Mouse (Mus musculus): ENCODE measurements around the gene Usp2. TPM values are rescaled to one million over a fixed set of nuclear protein-coding genes. Genes with fewer than 3 reads are reported as not detected.

Usp2 gene
- total and polyA plus RNA-seq, 2 experiments from 2014 or later, result 14.2 to 19.6 TPM

DNA sequence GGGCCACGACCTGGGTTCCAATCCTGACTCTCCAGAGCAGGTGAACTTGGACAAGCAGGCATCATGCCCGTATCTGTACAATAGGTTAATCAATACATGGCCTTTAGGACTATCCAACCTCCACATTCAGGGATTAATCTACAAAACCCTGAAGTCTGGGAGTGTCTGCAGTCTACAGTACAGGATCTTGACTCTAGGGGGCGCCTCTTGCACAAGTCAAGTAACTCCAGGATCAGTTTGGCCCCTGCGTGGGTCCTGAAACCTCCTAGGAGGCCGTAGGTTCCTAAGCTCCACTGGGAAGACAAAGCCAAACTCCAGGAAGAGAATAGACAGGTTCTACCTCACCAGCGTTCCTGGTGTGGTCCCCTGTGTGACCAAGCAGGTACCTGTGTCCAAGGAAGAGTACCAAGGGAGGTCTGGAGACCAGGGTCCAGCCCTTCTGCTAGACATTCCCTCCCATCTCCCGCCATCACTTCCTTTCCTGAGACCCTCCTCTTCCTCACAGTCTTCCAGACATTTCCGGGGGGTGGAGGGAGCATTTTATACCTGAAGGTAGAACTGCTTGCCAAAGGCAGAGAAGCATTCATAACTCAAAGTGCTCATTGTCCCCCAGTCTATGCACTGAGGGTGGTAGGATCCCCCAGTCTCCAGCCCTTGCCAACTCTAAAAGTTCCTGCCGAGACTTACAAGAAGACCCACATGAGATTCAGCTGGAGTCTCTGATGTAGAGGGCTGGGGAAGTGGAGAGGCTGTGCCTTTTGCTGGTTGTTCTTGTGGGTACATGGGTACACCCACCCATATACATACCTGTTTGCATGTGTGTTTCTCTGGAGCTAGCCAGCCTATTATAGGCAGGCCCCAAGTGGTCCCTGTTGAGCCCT lies 7.8 kb downstream of the Usp2 start:
- H3K9ac ChIP-seq (replicated peaks; ENCODE audit: low read length), result no peak overlapping the region
- no peak overlapping the region for H3K4me3 ChIP-seq (ENCODE audit: low read length)
- DNase-seq (ENCODE audit: low spot score) (peak; percentile 34), ATAC-seq (no peak)
- WGBS, result 57% methylated on average over 9 of the region's 9 CpGs
- H3K27ac ChIP-seq, result no peak overlapping the region
- TF ChIP-seq CTCF (IDR thresholded peaks at IDR 0.05; ENCODE audit: low read depth), result peak; percentile 28
- no peak overlapping the region for H3K4me2 ChIP-seq (ENCODE audit: low read depth, low read length)
- H3K4me1 ChIP-seq (ENCODE audit: insufficient read depth, low read length), result no peaks in the 10 kb centered on the region; the same call in 1 of the 2 replicates
- H3K9me3 ChIP-seq (ENCODE audit: low read length), result no peaks in the 10 kb centered on the region
- no peaks in the 10 kb centered on the region for H3K36me3 ChIP-seq (ENCODE audit: insufficient read depth, low read length)
- H3K27me3 ChIP-seq (ENCODE audit: insufficient read depth, low read length), result no peaks in the 10 kb centered on the region

DNA sequence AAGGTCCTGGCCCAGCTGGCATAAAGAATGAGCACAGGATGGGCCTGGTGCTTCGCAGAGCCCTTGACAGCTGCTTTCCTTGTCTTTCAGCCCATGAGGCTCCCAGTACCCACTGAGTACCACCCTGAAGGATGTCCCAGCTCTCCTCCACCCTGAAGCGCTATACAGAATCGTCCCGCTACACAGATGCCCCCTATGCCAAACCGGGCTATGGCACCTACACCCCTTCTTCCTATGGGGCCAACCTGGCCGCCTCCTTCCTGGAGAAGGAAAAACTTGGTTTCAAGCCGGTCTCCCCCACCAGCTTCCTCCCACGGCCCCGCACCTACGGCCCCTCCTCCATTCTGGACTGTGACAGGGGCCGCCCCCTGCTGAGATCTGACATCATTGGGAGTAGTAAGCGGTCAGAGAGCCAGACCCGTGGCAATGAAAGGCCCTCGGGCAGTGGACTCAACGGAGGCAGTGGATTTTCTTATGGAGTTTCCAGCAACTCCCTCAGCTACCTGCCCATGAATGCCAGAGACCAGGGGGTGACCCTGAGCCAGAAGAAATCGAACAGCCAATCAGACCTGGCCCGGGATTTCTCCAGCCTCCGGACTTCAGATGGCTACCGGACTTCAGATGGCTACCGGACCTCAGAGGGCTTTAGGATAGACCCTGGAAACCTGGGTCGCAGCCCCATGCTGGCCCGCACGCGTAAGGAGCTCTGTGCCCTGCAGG lies 8.6 kb downstream of the Usp2 start:
- Histone ChIP-seq H3K4me1 (ENCODE audit: insufficient read depth, low read length) (no peaks in the 10 kb centered on the region; the same call in 1 of the 2 replicates), H3K27ac (no peak overlapping the region), H3K9me3 (ENCODE audit: low read length) (no peaks in the 10 kb centered on the region), H3K27me3 (ENCODE audit: insufficient read depth, low read length) (no peaks in the 10 kb centered on the region), H3K4me3 (ENCODE audit: low read length) (no peak overlapping the region), H3K4me2 (ENCODE audit: low read depth, low read length) (no peak overlapping the region), H3K36me3 (ENCODE audit: insufficient read depth, low read length) (no peaks in the 10 kb centered on the region), H3K9ac (replicated peaks; ENCODE audit: low read length) (no peak overlapping the region)
- DNase-seq (ENCODE audit: low spot score) (no peak), ATAC-seq (no peak)
- 71% methylated on average over 24 of the region's 24 CpGs for WGBS
- TF ChIP-seq CTCF (IDR thresholded peaks at IDR 0.05; ENCODE audit: low read depth), result no peak

DNA sequence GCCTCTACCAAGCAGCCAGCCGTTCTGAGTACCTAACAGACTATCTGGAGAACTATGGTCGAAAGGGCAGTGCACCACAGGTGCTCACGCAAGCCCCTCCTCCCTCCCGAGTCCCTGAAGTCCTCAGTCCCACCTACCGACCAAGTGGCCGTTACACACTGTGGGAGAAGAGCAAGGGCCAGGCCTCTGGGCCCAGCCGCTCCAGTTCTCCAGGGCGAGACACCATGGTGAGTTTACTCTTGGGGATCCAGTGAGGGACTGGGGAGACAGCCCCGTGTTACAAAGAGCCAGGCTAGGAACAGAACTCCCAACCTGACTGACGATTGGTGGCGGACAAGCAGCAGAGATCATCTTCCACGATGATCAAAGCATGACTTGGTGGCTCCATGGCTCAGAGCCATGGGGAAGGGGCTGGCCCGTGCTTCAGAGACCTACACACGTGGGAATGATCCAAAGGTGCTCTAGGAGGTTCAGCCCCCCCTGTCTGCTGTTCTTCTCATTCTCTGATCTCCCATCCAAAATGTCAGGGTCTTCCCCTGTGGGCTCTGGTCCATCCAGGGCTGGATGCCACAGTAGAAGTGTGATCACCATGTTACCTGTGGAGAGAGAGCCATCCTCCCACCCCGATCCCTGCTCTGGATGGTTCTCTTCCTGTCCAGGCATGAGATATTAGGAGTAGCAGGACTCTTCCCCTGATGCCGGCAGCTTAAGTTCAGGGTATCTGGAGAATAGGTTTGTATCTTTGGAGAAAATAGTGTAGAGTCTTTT lies 9.4 kb downstream of the Usp2 start:
- Histone ChIP-seq H3K9me3 (ENCODE audit: low read length) (no peaks in the 10 kb centered on the region), H3K27ac (no peak overlapping the region), H3K4me3 (ENCODE audit: low read length) (no peak overlapping the region), H3K36me3 (ENCODE audit: insufficient read depth, low read length) (no peaks in the 10 kb centered on the region), H3K4me1 (ENCODE audit: insufficient read depth, low read length) (no peaks in the 10 kb centered on the region; the same call in 1 of the 2 replicates), H3K27me3 (ENCODE audit: insufficient read depth, low read length) (no peaks in the 10 kb centered on the region), H3K9ac (replicated peaks; ENCODE audit: low read length) (no peak overlapping the region), H3K4me2 (ENCODE audit: low read depth, low read length) (no peak overlapping the region)
- DNase-seq (ENCODE audit: low spot score) (no peak), ATAC-seq (no peak)
- 66% methylated on average over 16 of the region's 16 CpGs for WGBS
- TF ChIP-seq CTCF (IDR thresholded peaks at IDR 0.05; ENCODE audit: low read depth), result no peak

DNA sequence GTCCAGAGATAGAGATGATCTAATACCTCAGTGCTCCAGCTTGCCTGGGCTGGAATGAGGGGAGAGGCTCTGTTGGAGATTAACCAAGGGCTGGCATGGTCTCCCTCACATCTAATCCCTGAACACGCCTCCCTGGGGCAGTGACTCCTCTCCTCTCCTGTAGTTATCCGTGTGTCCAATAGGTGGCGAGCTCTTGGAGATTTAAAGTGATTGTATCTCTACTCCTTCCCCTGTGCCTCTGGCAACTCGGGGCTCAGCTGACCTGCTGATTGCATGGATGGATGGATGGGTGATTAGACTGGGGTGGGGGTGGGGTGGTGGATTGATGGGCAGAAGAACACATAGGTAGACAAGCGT lies 9.9 kb downstream of the Usp2 start:
- peak; percentile 84 for DNase-seq (ENCODE audit: low spot score)
- no peak overlapping the region for H3K9ac ChIP-seq (replicated peaks; ENCODE audit: low read length)
- WGBS, result 14% methylated on average over 5 of the region's 5 CpGs
- no peaks in the 10 kb centered on the region for H3K9me3 ChIP-seq (ENCODE audit: low read length)
- peak; percentile 71 for TF ChIP-seq CTCF (IDR thresholded peaks at IDR 0.05; ENCODE audit: low read depth)
- H3K4me3 ChIP-seq (ENCODE audit: low read length), result no peak overlapping the region
- H3K27ac ChIP-seq, result no peak overlapping the region
- ATAC-seq, result no peak
- H3K4me2 ChIP-seq (ENCODE audit: low read depth, low read length), result 0 out of 2 replicates have a peak overlapping the region, but pooled peaks have one; percentile 21
- H3K27me3 ChIP-seq (ENCODE audit: insufficient read depth, low read length), result no peaks in the 10 kb centered on the region
- H3K36me3 ChIP-seq (ENCODE audit: insufficient read depth, low read length), result no peaks in the 10 kb centered on the region
- H3K4me1 ChIP-seq (ENCODE audit: insufficient read depth, low read length), result no peaks in the 10 kb centered on the region; the same call in 1 of the 2 replicates

DNA sequence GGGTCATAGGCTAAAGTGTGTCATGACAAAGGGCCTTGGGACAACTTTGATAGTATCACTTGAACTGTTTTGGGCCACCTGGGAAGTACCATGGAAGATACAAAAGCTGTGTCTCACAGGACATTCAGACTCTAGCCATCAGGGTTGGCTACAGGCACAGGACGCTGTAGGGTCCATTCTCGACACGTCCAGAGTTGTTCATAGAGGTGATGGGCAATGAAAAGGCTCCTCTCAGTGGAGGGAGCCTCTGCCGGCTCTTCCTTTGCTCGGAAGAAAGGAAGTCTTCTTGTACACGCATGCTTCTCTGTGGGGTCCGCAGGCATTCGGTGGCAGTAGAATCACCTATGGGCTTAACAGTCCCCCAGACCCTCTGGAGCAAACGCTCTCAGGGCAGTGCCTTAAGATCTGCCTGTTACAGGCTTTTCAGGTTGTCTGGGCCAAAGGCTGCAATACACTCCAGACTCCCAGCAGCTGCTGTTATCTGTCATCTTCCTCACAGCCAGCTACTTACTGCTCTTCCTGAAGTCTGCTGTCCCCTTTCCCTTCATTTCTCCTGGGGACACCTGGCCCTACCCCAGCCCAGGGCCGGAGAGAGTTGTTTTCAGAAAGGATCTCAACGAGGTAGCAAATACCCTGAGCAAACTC lies 10.6 kb downstream of the Usp2 start:
- WGBS, result 85% methylated on average over 11 of the region's 11 CpGs

More for the DNA sequence above, 10.6 kb downstream of the Usp2 start:
- Histone ChIP-seq H3K27me3 (ENCODE audit: insufficient read depth, low read length) (peaks cover 2% of the 10 kb centered on the region; the same call in 1 of the 2 replicates), H3K9ac (replicated peaks; ENCODE audit: low read length) (no peak overlapping the region), H3K27ac (no peak overlapping the region), H3K36me3 (ENCODE audit: insufficient read depth, low read length) (no peaks in the 10 kb centered on the region), H3K4me2 (ENCODE audit: low read depth, low read length) (0 out of 2 replicates have a peak overlapping the region, but pooled peaks have one; percentile 21), H3K9me3 (ENCODE audit: low read length) (no peaks in the 10 kb centered on the region), H3K4me3 (ENCODE audit: low read length) (no peak overlapping the region), H3K4me1 (ENCODE audit: insufficient read depth, low read length) (no peaks in the 10 kb centered on the region; the same call in 1 of the 2 replicates)
- no peak for TF ChIP-seq CTCF (IDR thresholded peaks at IDR 0.05; ENCODE audit: low read depth)
- no peak for ATAC-seq
- no peak for DNase-seq (ENCODE audit: low spot score)
